Mouse (Mus musculus) megakaryocyte, embryonic 14.5 days (primary cell): ENCODE data around the gene Rgs8.

Experiments used
- FLI1 ChIP-seq: IDR thresholded peaks from 2 replicates; pipeline ENCODE4 v1.6.1; 2012; ENCODE audit warnings: low read length, inconsistent platforms, mixed read lengths
- GATA1 ChIP-seq: IDR thresholded peaks from 3 replicates; pipeline ENCODE4 v1.6.1; 2012; ENCODE audit warnings: mixed read lengths, low read length, inconsistent platforms, borderline replicate concordance

- TF ChIP-seq FLI1 (no peak), GATA1 (no peak)
Measured at GRCm38 (mm10) chr1:153701461-153701860, 48.6 kb downstream of the Rgs8 start.
